Mouse (Mus musculus) cerebellum, postnatal 25 days (tissue): ENCODE measurements around the gene Rcn1.
A peak's percentile ranks its signal among the peaks of the same experiment; 100 is the strongest.

Source experiments
- DNase-seq, 2 experiments: peaks; one replicate each; pipeline ENCODE4 v3.0.0; 2021; ENCODE audit warnings: mixed read lengths in 2 of 2

The Rcn1 gene

GRCm38 (mm10) chr2:105399085-105399891 lies at the start of gene Rcn1:
Gene Rcn1, minus strand, starts transcription at chr2:105399319.
- DNase-seq: peak; percentile 54 to 71

DNA sequence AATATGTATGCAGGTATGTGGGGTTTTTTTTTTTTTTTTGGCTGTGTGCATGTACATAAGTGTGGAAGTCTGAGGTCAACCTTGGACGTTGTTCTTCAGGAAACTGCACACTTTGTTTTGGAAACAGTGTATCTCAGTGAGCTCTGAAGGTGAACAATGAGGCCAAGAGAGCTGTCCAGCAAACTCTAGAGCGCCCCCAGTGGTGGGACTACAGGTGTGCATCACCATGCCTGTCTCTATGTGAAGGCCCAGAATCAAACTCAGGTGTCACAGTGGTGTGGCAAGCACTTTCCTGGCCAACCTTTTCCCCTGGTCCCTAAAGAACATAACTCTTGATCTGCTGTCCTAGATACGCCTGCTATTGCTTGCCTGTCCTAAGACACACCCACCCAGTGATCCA lies 45.0 kb upstream of the Rcn1 start:
- peak in 1 of 2 experiments; percentile 22 for DNase-seq

GRCm38 (mm10) chr2:105439022-105439421 lies 39.9 kb upstream of the Rcn1 start:
- DNase-seq: no peak

DNA sequence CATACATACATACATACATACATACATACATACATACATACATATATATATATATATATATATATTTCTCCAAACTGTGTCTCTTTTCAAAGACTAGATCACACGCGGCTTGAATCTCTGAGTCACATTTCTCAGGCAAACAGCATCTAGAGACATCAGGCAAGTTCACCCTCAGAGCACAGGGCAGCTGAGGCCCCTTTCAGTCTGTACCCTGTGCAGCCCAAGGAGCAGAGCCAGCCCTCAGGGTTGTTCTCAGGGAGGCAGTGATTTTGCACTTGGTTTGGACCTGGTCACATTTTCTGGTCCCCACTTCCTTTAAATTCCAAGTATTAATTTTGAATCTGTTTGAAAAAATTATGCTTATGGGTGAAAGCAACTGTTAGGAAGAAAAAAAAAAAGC lies 39.4 kb upstream of the Rcn1 start:
- no peak for DNase-seq

- DNase-seq: no peak
Observed at GRCm38 (mm10) chr2:105432927-105433326, 33.8 kb upstream of the Rcn1 start.

DNA sequence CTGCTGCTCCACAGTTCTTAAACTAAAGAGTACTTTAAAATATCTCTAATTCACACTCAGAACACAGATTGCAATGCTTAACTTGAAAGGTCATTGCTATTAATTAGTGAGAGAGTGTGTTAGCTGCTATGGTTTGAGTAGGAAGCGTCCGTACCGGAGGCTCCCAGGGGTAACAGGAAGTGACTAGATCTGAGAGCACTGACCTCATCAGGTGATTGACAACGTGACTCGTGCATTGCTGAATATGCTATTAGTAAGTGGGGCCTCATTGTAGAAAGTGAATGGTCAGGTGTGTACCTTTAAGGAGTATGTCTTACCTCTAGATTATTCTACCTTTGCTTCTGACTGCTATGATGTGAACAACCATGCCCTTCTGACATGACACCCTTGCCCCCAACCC lies 31.3 kb upstream of the Rcn1 start:
- DNase-seq: no peak

DNA sequence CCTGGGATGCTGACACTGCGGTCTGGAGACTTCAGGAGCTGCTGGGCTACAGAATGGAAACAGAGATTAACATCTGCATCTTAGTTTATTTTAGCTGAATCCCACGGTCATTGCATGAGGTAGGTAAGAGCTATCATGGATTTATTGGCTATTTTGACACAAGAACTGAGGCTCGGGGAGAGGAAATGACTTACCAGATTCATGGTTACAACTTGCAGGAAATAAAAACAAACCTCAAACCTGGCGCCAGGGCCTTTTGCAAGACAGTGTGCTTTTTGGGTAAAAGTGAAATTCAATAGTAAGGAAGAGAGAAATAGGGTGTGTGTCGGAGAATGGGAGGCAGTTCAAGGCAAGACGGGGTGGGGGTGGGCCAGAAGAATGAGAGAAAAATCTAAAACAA lies 30.8 kb upstream of the Rcn1 start:
- DNase-seq: no peak

DNA sequence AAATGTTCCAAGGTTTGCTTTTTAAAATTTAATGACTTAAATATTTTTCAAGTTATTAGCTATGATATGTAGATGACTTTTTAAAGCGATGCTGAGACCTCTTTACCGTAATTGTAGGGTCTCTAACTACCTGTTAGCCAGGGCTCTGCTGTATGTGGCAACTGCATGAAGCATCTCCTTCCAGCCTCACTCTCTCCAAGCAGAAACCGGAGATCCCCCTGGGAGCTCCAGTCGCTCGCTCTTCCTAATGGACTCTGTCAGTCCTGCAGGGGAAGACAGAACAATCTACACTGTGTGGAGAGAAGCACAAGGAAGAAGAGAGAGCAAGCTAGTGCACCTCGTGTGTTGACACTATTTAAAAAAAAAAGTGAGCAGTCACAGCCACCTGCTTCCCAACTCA lies 29.3 kb upstream of the Rcn1 start:
- no peak for DNase-seq

DNA sequence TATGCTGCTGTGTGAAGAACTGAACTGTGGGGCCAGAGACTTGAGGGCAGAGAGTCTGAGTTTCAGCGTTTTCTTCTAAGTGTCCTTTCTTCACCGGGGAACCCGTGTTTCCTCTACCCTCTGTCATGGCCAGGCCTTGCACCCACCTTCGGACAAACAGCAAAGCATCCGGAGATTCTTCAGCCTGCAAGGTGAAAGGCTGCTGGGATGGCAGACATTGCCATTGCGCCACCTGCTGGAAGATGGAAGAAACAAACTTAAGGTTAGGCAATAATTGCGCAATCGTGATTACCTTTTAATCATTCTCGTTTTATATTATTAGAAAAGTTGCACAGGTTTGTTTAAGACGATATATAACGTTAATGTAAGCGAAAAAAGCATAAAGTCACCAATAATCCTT lies 28.9 kb upstream of the Rcn1 start:
- DNase-seq: peak; percentile 66 to 84

GRCm38 (mm10) chr2:105427447-105427846 lies 28.3 kb upstream of the Rcn1 start:
- DNase-seq: no peak

GRCm38 (mm10) chr2:105418629-105419227 lies 19.6 kb upstream of the Rcn1 start:
- no peak for DNase-seq

GRCm38 (mm10) chr2:105417663-105418062 lies 18.5 kb upstream of the Rcn1 start:
- DNase-seq: no peak

- DNase-seq: peak; percentile 14 to 43
Observed at GRCm38 (mm10) chr2:105416660-105417348, 17.7 kb upstream of the Rcn1 start.

DNA sequence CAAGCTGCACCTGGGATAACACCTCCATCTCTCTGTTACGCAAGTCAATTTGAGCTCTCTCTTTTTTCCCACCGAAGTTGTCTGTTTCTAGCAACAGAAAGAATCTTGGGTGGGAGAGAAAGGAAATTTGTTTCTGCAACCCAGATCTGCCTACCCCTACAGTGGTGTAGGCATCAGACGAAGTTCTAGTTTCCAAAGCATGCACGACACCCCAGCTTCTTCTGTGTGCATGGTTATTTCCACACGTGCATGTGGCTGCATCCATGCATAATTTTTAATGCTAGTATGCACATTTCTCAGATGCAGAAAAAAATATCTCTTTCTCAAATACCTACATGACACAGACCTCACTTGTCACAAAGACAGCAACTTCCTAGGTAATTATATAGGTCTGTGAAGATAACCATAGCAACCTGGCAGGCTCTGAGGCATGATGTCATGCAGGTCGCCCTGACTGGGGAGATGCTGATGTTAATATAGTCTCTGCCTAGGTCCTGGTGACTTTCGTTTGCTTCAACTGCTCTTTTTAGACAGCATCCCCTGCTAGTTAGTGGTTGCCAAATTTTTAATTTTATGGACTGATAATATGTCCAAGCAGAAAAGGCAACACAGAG lies 17.0 kb upstream of the Rcn1 start:
- peak; percentile 27 to 49 for DNase-seq

- no peak for DNase-seq
Observed at GRCm38 (mm10) chr2:105414309-105414708, 15.2 kb upstream of the Rcn1 start.

GRCm38 (mm10) chr2:105409253-105409652 lies 10.1 kb upstream of the Rcn1 start:
- no peak for DNase-seq

DNA sequence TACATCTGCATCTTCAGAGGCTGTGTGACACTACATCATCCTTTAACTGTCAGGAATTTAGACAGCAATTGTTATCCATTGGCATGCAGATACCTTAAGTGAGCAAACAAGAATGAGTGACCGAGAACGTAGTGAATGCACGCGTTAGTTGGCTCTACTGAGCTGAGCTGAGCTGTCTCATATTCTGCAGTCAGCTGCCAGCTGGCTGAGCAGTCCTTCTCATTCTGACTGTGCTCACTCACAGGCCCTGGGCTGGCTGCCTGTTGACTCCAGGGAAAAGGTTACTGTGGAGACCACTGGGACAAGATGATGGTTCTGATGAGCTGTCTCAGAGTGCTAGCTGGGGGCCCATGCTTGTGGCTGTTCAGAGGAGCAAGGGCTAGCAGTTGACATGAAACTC lies 9.4 kb upstream of the Rcn1 start:
- DNase-seq: peak; percentile 37 to 63

DNA sequence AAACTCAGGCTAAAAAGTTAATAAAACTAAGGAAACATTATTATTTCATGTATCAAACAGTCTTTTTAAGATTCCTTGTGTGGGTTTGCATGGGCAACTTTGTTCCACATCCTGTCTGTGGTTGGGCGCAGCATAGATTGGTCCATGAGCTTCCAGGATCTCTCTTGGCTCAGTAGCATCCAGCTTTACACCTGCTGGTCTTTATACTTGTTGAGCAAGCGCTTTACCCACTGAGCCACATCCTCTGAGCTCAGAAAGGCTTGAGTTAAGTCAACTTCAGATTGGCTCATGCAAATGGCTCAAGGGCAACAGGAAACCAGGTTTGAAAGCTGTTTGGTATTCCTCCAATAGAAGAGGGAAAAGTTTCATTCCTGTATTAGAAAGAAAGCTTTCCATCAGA lies 3.1 kb upstream of the Rcn1 start:
- DNase-seq: no peak

- DNase-seq: no peak
Observed at GRCm38 (mm10) chr2:105400558-105400957, 1.4 kb upstream of the Rcn1 start.

DNA sequence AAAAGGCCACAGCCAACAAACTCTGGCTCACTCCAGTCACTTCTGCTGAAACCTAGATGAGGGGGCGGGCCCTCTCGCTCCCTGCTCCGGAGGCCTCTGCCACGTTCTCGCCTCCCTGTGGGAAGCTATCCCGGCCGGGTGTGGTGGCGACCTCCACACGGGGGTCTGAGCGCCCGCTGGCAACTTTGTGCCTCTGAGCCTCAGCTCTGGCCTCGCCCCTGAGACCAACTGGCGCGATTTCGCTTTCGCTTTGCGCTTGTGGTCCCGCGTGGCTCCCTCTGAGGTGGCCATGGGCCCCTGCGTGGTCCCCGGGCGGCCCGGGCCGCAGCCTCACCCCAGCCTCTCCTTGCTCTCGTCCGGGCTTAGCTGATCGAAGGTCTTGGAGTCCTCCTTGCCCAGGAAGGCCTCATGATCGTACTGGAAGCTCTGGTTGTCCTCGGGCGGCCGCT lies 459 bp downstream of the Rcn1 start:
- DNase-seq: peak in 1 of 2 experiments; percentile 57

DNA sequence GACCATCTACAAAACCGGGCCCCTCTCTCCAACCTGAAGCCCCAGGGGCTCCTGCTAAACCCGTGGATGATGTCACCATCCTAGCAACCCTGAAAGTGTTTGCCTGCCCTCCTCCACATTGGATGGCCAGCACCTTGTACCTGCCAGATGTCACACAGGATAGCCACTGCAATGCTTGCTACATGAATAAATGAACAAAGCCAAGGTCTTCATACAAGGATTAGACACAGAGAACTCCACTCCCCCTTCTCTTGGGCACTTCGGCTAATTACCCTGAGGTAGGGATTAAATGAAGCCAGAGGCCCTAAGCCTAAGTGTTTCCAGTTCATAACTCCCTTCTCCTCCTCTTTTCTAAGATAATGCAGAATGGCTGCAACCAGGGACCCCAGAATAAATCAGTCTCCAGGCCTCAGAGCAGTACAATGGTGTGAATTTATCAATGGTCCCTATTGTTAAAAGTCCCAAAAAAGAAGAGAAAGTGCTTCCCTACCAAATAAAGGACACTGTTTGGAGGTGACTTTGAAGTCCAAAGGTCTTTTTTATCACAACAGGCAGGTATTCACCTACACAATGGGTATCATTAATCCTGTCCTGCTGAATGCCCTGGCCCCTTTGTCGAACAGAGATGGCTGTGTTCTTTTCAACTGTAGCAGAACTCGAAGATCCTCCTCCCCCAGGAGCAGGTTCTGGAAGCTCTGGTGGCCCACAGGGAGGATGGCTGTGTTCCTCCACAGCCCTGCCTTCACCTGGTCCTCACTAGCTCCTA lies 1.5 kb downstream of the Rcn1 start:
- no peak for DNase-seq

GRCm38 (mm10) chr2:105396066-105396465 lies 3.1 kb downstream of the Rcn1 start:
- DNase-seq: no peak

DNA sequence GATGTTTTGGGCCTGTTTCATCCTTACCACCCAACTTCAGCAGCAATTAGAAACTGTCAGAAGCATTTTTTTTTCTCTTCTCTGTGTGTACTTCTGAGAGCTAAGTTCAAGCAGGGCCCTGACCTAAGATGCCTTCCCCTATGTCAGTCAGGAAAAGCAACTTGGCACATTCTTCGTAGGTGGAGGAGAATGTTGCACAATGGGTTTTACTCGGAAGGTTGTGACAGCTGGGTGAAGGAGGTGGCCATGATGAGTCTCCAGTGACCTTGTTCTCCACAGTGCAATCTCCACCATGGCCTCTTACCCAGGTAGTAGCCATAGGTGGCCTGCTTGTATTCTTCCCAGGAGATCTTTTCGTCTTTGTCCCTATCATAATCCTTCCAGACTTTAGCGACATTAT lies 4.7 kb downstream of the Rcn1 start:
- no peak for DNase-seq
